Mouse (Mus musculus) lung, embryonic 16.5 days (tissue): Measurements from ENCODE around the gene Slc7a7. TPM values are rescaled to one million over a fixed set of nuclear protein-coding genes. Genes with fewer than 3 reads are reported as not detected.
A peak's percentile ranks its signal among the peaks of the same experiment; 100 is the strongest.

Experiments
- ATAC-seq: fragments of 200-750 bp; cut with Nextera tagmentation; 2 replicates; pipeline ENCODE4 v1.8.0; 2017; ENCODE audit warnings: low read depth, mild to moderate bottlenecking, moderate library complexity
- H3K27ac ChIP-seq: fragments of 300-500 bp; sonication (generic); 2 replicates; pipeline ENCODE4 v1.5.1; 2014; ENCODE audit warnings: mild to moderate bottlenecking, control low read depth, low read length
- H3K27me3 ChIP-seq: fragments of 300-500 bp; sonication (generic); 2 replicates; pipeline ENCODE4 v1.6.1; 2014; ENCODE audit warnings: low read depth, low read length, mixed read lengths; ENCODE audit not compliant: control insufficient read depth, insufficient read depth
- H3K36me3 ChIP-seq: fragments of 300-500 bp; sonication (generic); 2 replicates; pipeline ENCODE4 v1.6.1; 2014; ENCODE audit warnings: low read length; ENCODE audit not compliant: control insufficient read depth, insufficient read depth
- H3K4me1 ChIP-seq: fragments of 300-500 bp; sonication (generic); replicated peaks from 2 replicates; pipeline ENCODE4 v1.6.1; 2014; ENCODE audit warnings: low read length, mixed read lengths; ENCODE audit not compliant: control insufficient read depth, insufficient read depth
- H3K4me2 ChIP-seq: fragments of 300-500 bp; sonication (generic); 2 replicates; pipeline ENCODE4 v1.6.1; 2014; ENCODE audit warnings: low read depth, low read length, control low read depth
- H3K4me3 ChIP-seq: fragments of 300-500 bp; sonication (generic); 2 replicates; pipeline ENCODE4 v1.5.1; 2014; ENCODE audit warnings: mild to moderate bottlenecking, low read length, control low read depth
- H3K9ac ChIP-seq: fragments of 300-500 bp; sonication (generic); 2 replicates; pipeline ENCODE4 v1.6.1; 2014; ENCODE audit warnings: low read length, control low read depth
- H3K9me3 ChIP-seq: fragments of 300-500 bp; sonication (generic); 2 replicates; pipeline ENCODE4 v1.6.1; 2016; ENCODE audit warnings: low read length; ENCODE audit not compliant: control insufficient read depth
- WGBS: fragments of 180-500 bp; shearing (Covaris S2); extraction: QIAGEN DNeasy Blood & Tissue Kit; methylation state at CpG from one replicate; pipeline ENCODE4 v1.1.7; 2014; 5-methylcytosine and 5-hydroxymethylcytosine counted together
- polyA plus RNA-seq: library from polyadenylated mRNA; unstranded; fragments of >200 nt; fragmentation: Nextera tagmentation; extraction: Ambion mirVana; gene quantifications from 2 replicates; pipeline ENCODE4 v1.2.1, GENCODE M21; 2015

Gene Slc7a7
- polyA plus RNA-seq, 1 experiment from 2014 or later: 14.2 TPM

- H3K4me2 ChIP-seq: peak overlapping the region; percentile 72
- H3K9me3 ChIP-seq: no peaks in the 10 kb centered on the region
- H3K9ac ChIP-seq: no peak overlapping the region; the same call in 1 of the 2 replicates
- H3K36me3 ChIP-seq: no peaks in the 10 kb centered on the region
- WGBS: 85% methylated on average over 7 of the region's 7 CpGs
- peaks cover 37% of the 10 kb centered on the region for H3K4me1 ChIP-seq
- H3K27ac ChIP-seq: no peak overlapping the region
- no peaks in the 10 kb centered on the region for H3K27me3 ChIP-seq
- H3K4me3 ChIP-seq: peak overlapping the region; percentile 79
- ATAC-seq: no peak
These were observed 10.1 kb upstream of the Slc7a7 start for GRCm38 (mm10) chr14:54427696-54428095.

DNA sequence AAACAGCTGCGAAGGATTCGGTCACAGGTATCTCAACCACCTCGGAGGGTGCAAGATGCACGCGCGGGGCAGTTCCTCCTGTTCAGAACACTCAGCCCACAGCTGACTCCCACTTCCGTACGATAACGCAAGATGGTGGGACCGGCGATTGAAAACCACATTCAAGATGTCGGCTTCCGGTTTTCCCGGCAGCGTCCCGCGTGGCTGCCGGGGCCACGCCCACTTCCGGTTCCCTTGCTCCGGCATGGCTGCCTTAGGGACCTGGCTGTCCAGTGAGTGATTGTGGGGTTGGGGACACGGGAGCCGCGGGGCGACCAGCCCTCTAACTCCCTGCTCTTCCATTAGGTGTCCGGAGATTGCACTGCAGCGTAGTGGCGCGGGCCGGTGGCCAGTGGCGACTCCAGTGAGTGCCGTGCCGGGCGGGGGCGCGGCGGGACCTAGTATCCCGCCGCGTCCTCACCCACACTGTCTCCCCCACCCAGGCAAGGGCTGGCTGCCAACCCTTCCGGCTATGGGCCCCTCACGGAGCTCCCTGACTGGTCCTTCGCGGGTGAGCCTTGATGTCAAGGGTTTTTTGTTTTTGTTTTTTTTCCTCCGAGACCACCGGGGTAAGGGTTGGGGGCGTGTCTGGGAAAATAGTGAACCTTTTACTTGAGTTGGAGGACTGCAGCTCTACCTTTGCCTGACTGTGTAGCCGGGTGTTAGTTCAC, 9.3 kb upstream of the Slc7a7 start, which contains the start of gene Mrpl52:
TSS of gene Mrpl52 (plus strand) at position 221 of the 710 bp plus-strand sequence.
- no peaks in the 10 kb centered on the region for H3K36me3 ChIP-seq
- H3K4me2 ChIP-seq: peak within 1 kb of the TSS; percentile 72
- no peaks in the 10 kb centered on the region for H3K27me3 ChIP-seq
- H3K9me3 ChIP-seq: no peaks in the 10 kb centered on the region
- H3K4me1 ChIP-seq: peaks cover 37% of the 10 kb centered on the region
- peak within 1 kb of the TSS; percentile 84 for H3K9ac ChIP-seq
- peak within 1 kb of the TSS; percentile 79 for H3K4me3 ChIP-seq
- peak; percentile 71 for ATAC-seq
- 0% methylated on average over 48 of the region's 48 CpGs for WGBS
- peak within 1 kb of the TSS; percentile 92 for H3K27ac ChIP-seq

DNA sequence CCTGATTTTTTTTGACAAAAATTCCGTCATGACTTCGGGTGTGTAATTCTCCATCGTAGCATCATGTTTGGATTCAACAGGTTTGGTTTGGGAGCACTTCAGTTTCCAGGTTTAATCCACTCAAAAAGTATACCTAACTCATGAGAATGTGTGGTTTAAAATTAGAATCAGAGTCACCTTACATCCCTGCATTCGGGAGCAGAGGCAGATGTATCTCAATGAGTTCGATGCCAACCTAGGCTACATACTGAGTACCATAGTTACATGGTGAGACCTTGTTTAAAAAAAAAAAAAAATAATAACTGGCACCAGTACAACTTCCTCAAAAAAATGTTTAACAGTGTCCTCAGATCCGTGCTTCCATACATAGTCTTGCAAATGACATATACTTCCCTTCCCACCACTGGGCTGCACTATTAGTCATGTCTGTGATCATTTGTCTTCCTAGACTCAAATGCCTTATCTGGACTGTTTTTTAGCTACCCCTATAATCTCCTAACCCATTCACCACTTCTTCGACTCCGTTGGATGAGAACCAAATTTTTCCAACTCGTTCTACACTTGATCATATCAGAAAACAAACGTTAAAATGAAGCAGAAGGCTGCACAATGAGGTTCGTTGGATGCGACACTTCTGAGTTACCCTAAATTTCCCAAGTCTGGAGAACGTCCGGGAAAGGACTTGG, 8.6 kb upstream of the Slc7a7 start:
- Histone ChIP-seq H3K4me2 (peak overlapping the region; percentile 64), H3K4me3 (peak overlapping the region; percentile 79), H3K9ac (peak overlapping the region; percentile 84), H3K4me1 (peaks cover 37% of the 10 kb centered on the region), H3K36me3 (no peaks in the 10 kb centered on the region), H3K27me3 (no peaks in the 10 kb centered on the region), H3K27ac (peak overlapping the region; percentile 92), H3K9me3 (no peaks in the 10 kb centered on the region)
- WGBS: 29% methylated on average over 14 of the region's 14 CpGs
- ATAC-seq: peak; percentile 29; the same call in 1 of the 2 replicates

DNA sequence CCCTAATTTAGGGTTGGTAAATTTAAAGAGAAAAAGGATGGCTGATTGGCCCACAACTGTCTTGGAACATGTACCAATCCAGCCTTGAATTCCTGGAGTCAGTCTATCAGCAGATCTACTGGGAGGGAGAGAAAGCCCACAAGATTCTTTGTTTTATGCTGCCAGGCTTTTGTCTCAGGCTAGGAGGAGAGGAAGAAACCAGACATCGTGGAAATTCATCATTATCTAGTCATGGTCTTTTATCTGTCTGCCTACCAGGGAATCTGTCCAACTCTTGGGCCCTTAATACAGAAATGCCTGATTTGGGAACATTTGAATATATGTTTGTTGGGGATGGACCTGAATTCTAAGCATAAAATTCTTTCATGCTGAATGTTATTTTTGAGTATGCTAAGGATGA, 8.0 kb upstream of the Slc7a7 start:
- no peaks in the 10 kb centered on the region for H3K36me3 ChIP-seq
- 79% methylated on average over 1 of the region's 1 CpGs for WGBS
- no peak overlapping the region for H3K4me3 ChIP-seq
- no peak overlapping the region for H3K4me2 ChIP-seq
- H3K27ac ChIP-seq: no peak overlapping the region
- no peaks in the 10 kb centered on the region for H3K9me3 ChIP-seq
- H3K9ac ChIP-seq: no peak overlapping the region
- ATAC-seq: no peak
- no peaks in the 10 kb centered on the region for H3K27me3 ChIP-seq
- peaks cover 32% of the 10 kb centered on the region for H3K4me1 ChIP-seq

DNA sequence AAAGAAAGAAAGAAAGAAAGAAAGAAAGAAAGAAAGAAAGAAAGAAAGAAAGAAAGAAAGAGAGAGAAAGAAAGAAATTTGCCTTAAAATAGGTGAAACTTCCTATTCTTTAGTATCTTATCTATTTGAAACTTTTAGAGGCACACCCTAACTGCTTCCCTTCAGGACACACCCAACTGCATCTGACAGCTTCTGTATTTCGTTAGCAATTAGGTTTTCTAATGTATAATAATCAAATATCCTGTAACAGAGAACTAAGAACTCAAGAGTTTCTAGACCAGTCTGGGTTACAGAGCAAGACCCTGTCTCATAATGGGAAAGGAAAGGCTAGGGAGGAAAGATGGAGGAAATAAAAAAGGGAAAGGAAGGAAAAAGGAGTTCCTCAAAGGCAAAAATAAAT, 7.1 kb upstream of the Slc7a7 start:
- ATAC-seq: no peak
- no peak overlapping the region for H3K4me2 ChIP-seq
- WGBS: 79% methylated on average over 1 of the region's 1 CpGs
- H3K27me3 ChIP-seq: no peaks in the 10 kb centered on the region
- H3K27ac ChIP-seq: no peak overlapping the region
- no peak overlapping the region for H3K4me3 ChIP-seq
- H3K36me3 ChIP-seq: no peaks in the 10 kb centered on the region
- peaks cover 24% of the 10 kb centered on the region for H3K4me1 ChIP-seq
- no peak overlapping the region for H3K9ac ChIP-seq
- H3K9me3 ChIP-seq: no peaks in the 10 kb centered on the region

DNA sequence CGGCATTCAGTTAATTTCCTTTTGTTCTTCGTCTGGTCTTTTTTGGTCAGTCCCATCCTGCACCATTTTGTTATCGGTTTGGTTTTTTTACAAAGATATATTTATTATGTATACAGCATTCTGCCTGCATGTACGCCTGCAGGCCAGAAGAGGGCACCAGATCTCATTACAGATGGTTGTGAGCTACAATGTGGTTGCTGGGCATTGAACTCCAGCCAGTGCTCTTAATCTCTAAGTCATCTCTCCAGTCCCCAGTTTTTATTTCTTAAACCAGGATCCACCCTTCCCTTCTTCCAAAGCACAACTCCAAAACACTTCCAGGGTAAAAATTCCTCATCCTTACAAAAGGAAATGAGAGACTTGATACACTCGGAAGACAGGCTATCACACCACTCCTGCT, 5.8 kb upstream of the Slc7a7 start:
- ATAC-seq: no peak

GRCm38 (mm10) chr14:54421014-54421413, 3.4 kb upstream of the Slc7a7 start:
- WGBS: 80% methylated on average over 2 of the region's 2 CpGs
- Histone ChIP-seq H3K4me1 (peaks cover 12% of the 10 kb centered on the region), H3K9me3 (no peaks in the 10 kb centered on the region), H3K27me3 (no peaks in the 10 kb centered on the region), H3K4me2 (no peak overlapping the region), H3K4me3 (no peak overlapping the region), H3K9ac (no peak overlapping the region), H3K27ac (no peak overlapping the region), H3K36me3 (no peaks in the 10 kb centered on the region)
- no peak for ATAC-seq

More for the DNA sequence above, 5.8 kb upstream of the Slc7a7 start:
- no peak overlapping the region for H3K4me2 ChIP-seq
- no peaks in the 10 kb centered on the region for H3K27me3 ChIP-seq
- no peaks in the 10 kb centered on the region for H3K36me3 ChIP-seq
- no peaks in the 10 kb centered on the region for H3K9me3 ChIP-seq
- H3K27ac ChIP-seq: no peak overlapping the region
- H3K4me1 ChIP-seq: peaks cover 14% of the 10 kb centered on the region
- H3K4me3 ChIP-seq: no peak overlapping the region
- WGBS: 61% methylated on average over 5 of the region's 5 CpGs
- H3K9ac ChIP-seq: no peak overlapping the region

DNA sequence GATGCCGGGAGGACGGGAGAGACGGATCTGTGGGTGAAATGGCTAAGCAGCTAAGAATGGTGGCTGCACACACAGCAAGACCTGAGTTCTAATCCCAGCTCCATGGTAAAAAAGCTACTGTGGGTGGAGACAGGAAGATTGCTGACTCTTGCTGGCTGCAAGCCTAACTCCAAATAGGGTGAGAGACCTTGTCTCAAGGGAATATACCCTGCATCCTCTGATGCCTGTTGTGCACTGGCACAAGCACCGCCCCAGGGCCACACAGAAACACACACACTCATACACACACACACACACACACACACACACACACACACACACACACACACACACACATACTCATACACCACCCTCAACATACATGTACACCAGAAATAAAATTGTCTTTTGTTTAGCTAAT, 750 bp downstream of the Slc7a7 start:
- peak overlapping the region; percentile 19 for H3K27ac ChIP-seq
- peaks cover 33% of the 10 kb centered on the region for H3K4me1 ChIP-seq
- no peak overlapping the region for H3K9ac ChIP-seq
- H3K4me2 ChIP-seq: no peak overlapping the region
- H3K9me3 ChIP-seq: no peaks in the 10 kb centered on the region
- H3K27me3 ChIP-seq: no peaks in the 10 kb centered on the region
- WGBS: 79% methylated on average over 4 of the region's 4 CpGs
- no peak overlapping the region for H3K4me3 ChIP-seq
- ATAC-seq: no peak
- no peaks in the 10 kb centered on the region for H3K36me3 ChIP-seq

- Histone ChIP-seq H3K4me3 (no peak overlapping the region), H3K27ac (peak overlapping the region; percentile 19), H3K9ac (no peak overlapping the region), H3K4me2 (no peak overlapping the region), H3K9me3 (no peaks in the 10 kb centered on the region), H3K4me1 (peaks cover 33% of the 10 kb centered on the region), H3K27me3 (no peaks in the 10 kb centered on the region), H3K36me3 (no peaks in the 10 kb centered on the region)
- ATAC-seq: no peak
- WGBS: 42% methylated on average over 5 of the region's 5 CpGs
These were observed 1.3 kb downstream of the Slc7a7 start for GRCm38 (mm10) chr14:54416229-54416775.
